Mouse (Mus musculus) cerebellum, adult 2 months (tissue): ENCODE measurements at regions not wholly inside any gene's neighbourhood (a gene's known extent, or its start where the extent isn't known, plus 50 kb on each side); places are given as distances from the start of the nearest gene placed in this dataset.

Source experiments
- DNase-seq, 2 experiments: peaks; one replicate each; pipeline ENCODE4 v3.0.0; 2021
- H3K27ac ChIP-seq: fragments of 200-500 bp; 2 replicates; pipeline ENCODE4 v1.5.1; 2012; ENCODE audit warnings: low read length, control low read depth, inconsistent platforms; ENCODE audit not compliant: insufficient read depth
- H3K27me3 ChIP-seq: fragments of 200-500 bp; 2 replicates; pipeline ENCODE4 v1.6.1; 2012; ENCODE audit warnings: inconsistent platforms, mild to moderate bottlenecking, low read length, moderate library complexity; ENCODE audit not compliant: control insufficient read depth, insufficient read depth
- H3K4me1 ChIP-seq: fragments of 200-500 bp; 2 replicates; pipeline ENCODE4 v1.6.1; 2011; ENCODE audit warnings: low read length; ENCODE audit not compliant: control insufficient read depth, insufficient read depth
- H3K4me3 ChIP-seq: fragments of 200-500 bp; replicated peaks from 2 replicates; pipeline ENCODE3; 2011; ENCODE audit warnings: mild to moderate bottlenecking, low read depth, low read length, control low read depth; ENCODE audit not compliant: insufficient read depth
- CTCF ChIP-seq: fragments of 200-500 bp; IDR thresholded peaks from 2 replicates; pipeline ENCODE4 v1.5.1; 2011; ENCODE audit warnings: low read depth, mild to moderate bottlenecking, control low read depth, low read length, moderate library complexity, borderline replicate concordance; ENCODE audit not compliant: insufficient read depth
- POLR2A ChIP-seq: fragments of 200-500 bp; IDR thresholded peaks from 2 replicates; pipeline ENCODE4 v1.6.1; 2011; ENCODE audit warnings: low read length, control low read depth, borderline replicate concordance; ENCODE audit not compliant: insufficient read depth
- WGBS: fragments of 180-500 bp; shearing (Covaris S2); methylation state at CpG from one replicate; pipeline ENCODE4 v1.1.7; 2018; 5-methylcytosine and 5-hydroxymethylcytosine counted together

GRCm38 (mm10) chr7:68911562-68911961 lies 162.5 kb upstream of the Arrdc4 start:
- DNase-seq: no peak
- TF ChIP-seq POLR2A (no peak), CTCF (no peak)
- no peak overlapping the region for H3K4me3 ChIP-seq
- WGBS: 88% methylated on average over 3 of the region's 3 CpGs
- H3K4me1 ChIP-seq: peaks cover 10% of the 10 kb centered on the region; the same call in 1 of the 2 replicates
- no peak overlapping the region for H3K27ac ChIP-seq
- H3K27me3 ChIP-seq: no peaks in the 10 kb centered on the region

- Histone ChIP-seq H3K4me1 (peaks cover 6% of the 10 kb centered on the region; the same call in 1 of the 2 replicates), H3K27me3 (no peaks in the 10 kb centered on the region), H3K4me3 (no peak overlapping the region), H3K27ac (no peak overlapping the region)
- WGBS: 94% methylated on average over 1 of the region's 1 CpGs
- TF ChIP-seq POLR2A (no peak), CTCF (no peak)
- DNase-seq: no peak
Measured at GRCm38 (mm10) chr7:68909694-68910093, 160.7 kb upstream of the Arrdc4 start.

GRCm38 (mm10) chr7:68908401-68908834 lies 159.4 kb upstream of the Arrdc4 start:
- no peaks in the 10 kb centered on the region for H3K27me3 ChIP-seq
- no peak for TF ChIP-seq CTCF
- no peak for TF ChIP-seq POLR2A
- H3K4me3 ChIP-seq: no peak overlapping the region
- DNase-seq: no peak
- no peaks in the 10 kb centered on the region for H3K4me1 ChIP-seq
- WGBS: 21% methylated on average over 1 of the region's 1 CpGs
- no peak overlapping the region for H3K27ac ChIP-seq

GRCm38 (mm10) chr7:68907867-68908266 lies 158.8 kb upstream of the Arrdc4 start:
- H3K27me3 ChIP-seq: no peaks in the 10 kb centered on the region
- no peak for DNase-seq
- WGBS: 60% methylated on average over 7 of the region's 7 CpGs
- H3K4me3 ChIP-seq: no peak overlapping the region
- no peaks in the 10 kb centered on the region for H3K4me1 ChIP-seq
- no peak overlapping the region for H3K27ac ChIP-seq
- TF ChIP-seq POLR2A (no peak), CTCF (no peak)

GRCm38 (mm10) chr7:68906771-68907395 lies 157.8 kb upstream of the Arrdc4 start:
- Histone ChIP-seq H3K27me3 (no peaks in the 10 kb centered on the region), H3K4me1 (no peaks in the 10 kb centered on the region), H3K27ac (no peak overlapping the region), H3K4me3 (no peak overlapping the region)
- no peak for DNase-seq
- TF ChIP-seq POLR2A: no peak
- TF ChIP-seq CTCF: no peak
- WGBS: 40% methylated on average over 8 of the region's 8 CpGs

- DNase-seq: no peak
- no peaks in the 10 kb centered on the region for H3K27me3 ChIP-seq
- H3K4me3 ChIP-seq: no peak overlapping the region
- 33% methylated on average over 4 of the region's 4 CpGs for WGBS
- TF ChIP-seq CTCF: no peak
- TF ChIP-seq POLR2A: no peak
- H3K4me1 ChIP-seq: no peaks in the 10 kb centered on the region
- H3K27ac ChIP-seq: no peak overlapping the region
Measured at GRCm38 (mm10) chr7:68905793-68906192, 156.8 kb upstream of the Arrdc4 start.

GRCm38 (mm10) chr7:68886173-68886572 lies 137.1 kb upstream of the Arrdc4 start:
- Histone ChIP-seq H3K4me3 (no peak overlapping the region), H3K27ac (no peak overlapping the region), H3K27me3 (no peaks in the 10 kb centered on the region), H3K4me1 (no peaks in the 10 kb centered on the region)
- no peak for DNase-seq
- no peak for TF ChIP-seq POLR2A
- TF ChIP-seq CTCF: no peak

GRCm38 (mm10) chr7:68873008-68873407 lies 124.0 kb upstream of the Arrdc4 start:
- Histone ChIP-seq H3K27me3 (no peaks in the 10 kb centered on the region), H3K27ac (no peak overlapping the region), H3K4me3 (no peak overlapping the region), H3K4me1 (no peaks in the 10 kb centered on the region)
- WGBS: 61% methylated on average over 5 of the region's 5 CpGs
- DNase-seq: no peak
- TF ChIP-seq POLR2A (no peak), CTCF (no peak)
